Mouse (Mus musculus): ENCODE data around the gene Fuz. TPM values are rescaled to one million over a fixed set of nuclear protein-coding genes. Genes with fewer than 3 reads are reported as not detected.

The Fuz gene
- polyA plus RNA-seq, 1 experiment = 52.8 TPM

GRCm38 (mm10) chr7:44908706-44909476, 13.0 kb downstream of the Fuz start:
- Histone ChIP-seq H3K4me1 (ENCODE audit: control insufficient read depth, insufficient read depth, insufficient read length) (no peaks in the 10 kb centered on the region), H3K27me3 (ENCODE audit: control insufficient read depth, insufficient read depth, low read length) (no peaks in the 10 kb centered on the region), H3K36me3 (ENCODE audit: control insufficient read depth, insufficient read depth, low read length) (peaks cover 32% of the 10 kb centered on the region), H3K4me3 (ENCODE audit: extremely low read depth, insufficient read depth, insufficient read length) (no peak overlapping the region), H3K27ac (ENCODE audit: insufficient read depth, low read length) (no peak overlapping the region)
- WGBS = 76% methylated on average over 15 of the region's 15 CpGs
- TF ChIP-seq POLR2A (IDR thresholded peaks at IDR 0.05; ENCODE audit: low read depth, low read length) (no peak), CTCF (IDR thresholded peaks at IDR 0.05; ENCODE audit: extremely low read depth, insufficient read depth, insufficient read length, insufficient replicate concordance) (no peak)
- no peak for DNase-seq (ENCODE audit: low read depth in 1 of 2, low spot score in 2 of 2)

DNA sequence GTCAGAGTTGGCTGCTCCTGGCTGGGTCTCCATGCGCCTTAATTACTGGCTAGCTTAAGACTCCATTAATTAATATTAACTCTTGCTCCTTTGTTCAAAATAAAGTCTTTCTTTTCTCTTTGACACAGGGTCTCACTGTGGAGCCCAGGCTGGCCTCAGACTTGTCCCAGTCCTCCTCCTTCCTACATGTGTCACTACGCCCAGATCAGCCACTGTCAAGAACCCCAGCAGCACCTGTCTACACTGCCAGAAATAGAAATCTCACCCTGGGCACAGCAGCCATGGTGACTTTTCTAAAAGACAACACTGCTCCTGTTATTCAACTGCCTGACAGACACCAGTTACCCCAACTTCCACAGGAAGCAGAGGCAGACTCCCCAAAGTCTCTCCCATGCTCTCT, 18.5 kb downstream of the Fuz start:
- Histone ChIP-seq H3K36me3 (ENCODE audit: control insufficient read depth, insufficient read depth, low read length) (peaks cover 15% of the 10 kb centered on the region), H3K4me1 (ENCODE audit: control insufficient read depth, insufficient read depth, insufficient read length) (no peaks in the 10 kb centered on the region), H3K4me3 (ENCODE audit: extremely low read depth, insufficient read depth, insufficient read length) (no peak overlapping the region), H3K27me3 (ENCODE audit: control insufficient read depth, insufficient read depth, low read length) (no peaks in the 10 kb centered on the region), H3K27ac (ENCODE audit: insufficient read depth, low read length) (no peak overlapping the region)
- WGBS = 98% methylated on average over 2 of the region's 2 CpGs
- TF ChIP-seq POLR2A (IDR thresholded peaks at IDR 0.05; ENCODE audit: low read depth, low read length) (no peak), CTCF (IDR thresholded peaks at IDR 0.05; ENCODE audit: extremely low read depth, insufficient read depth, insufficient read length, insufficient replicate concordance) (no peak)
- no peak for DNase-seq (ENCODE audit: low read depth in 1 of 2, low spot score in 2 of 2)

DNA sequence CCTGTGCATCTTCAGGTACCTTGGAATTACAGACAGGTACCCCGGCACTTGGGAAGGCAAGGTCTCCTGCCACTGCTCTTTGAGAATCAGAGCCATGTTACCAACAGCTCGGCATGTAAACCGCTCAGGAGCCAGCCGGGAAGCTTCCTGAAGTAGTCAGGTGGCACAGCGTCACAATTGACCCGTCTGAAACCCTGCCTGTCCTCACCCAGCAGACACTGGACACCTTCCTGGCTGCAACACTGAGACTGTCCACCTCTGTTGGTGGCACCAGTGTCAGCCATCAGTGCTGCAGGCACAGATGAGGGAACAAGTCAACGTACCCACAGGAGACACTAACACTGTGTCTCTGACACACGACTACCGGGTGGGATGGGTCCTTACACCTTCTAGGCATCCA, 19.4 kb downstream of the Fuz start:
- WGBS = 94% methylated on average over 9 of the region's 9 CpGs
- H3K27me3 ChIP-seq (ENCODE audit: control insufficient read depth, insufficient read depth, low read length) = no peaks in the 10 kb centered on the region
- no peak for TF ChIP-seq POLR2A (IDR thresholded peaks at IDR 0.05; ENCODE audit: low read depth, low read length)
- no peak for TF ChIP-seq CTCF (IDR thresholded peaks at IDR 0.05; ENCODE audit: extremely low read depth, insufficient read depth, insufficient read length, insufficient replicate concordance)
- DNase-seq (ENCODE audit: low read depth in 1 of 2, low spot score in 2 of 2) = no peak
- H3K27ac ChIP-seq (ENCODE audit: insufficient read depth, low read length) = no peak overlapping the region
- peaks cover 14% of the 10 kb centered on the region for H3K36me3 ChIP-seq (ENCODE audit: control insufficient read depth, insufficient read depth, low read length)
- no peaks in the 10 kb centered on the region for H3K4me1 ChIP-seq (ENCODE audit: control insufficient read depth, insufficient read depth, insufficient read length)
- no peak overlapping the region for H3K4me3 ChIP-seq (ENCODE audit: extremely low read depth, insufficient read depth, insufficient read length)

DNA sequence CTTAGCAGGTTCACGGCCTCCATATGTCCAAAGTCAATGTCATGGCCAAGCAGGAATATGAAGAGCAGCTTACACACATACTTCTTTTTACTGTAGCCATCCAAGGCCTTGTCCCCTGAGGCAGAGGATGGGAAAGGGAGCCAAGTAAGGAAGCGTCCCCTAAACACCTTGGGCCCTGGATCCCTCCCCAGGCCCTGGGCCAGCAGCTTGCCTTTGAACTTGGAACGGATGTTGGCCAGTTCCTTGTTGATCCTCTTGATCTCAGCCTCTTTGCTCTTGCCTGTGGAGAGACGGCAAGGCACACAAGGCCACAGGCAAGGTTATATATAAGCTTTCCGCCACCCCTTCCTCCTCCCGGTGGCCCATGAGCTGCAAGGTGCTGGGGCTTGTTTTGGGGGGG, 20.3 kb downstream of the Fuz start:
- DNase-seq (ENCODE audit: low read depth in 1 of 2, low spot score in 2 of 2) = no peak
- no peak overlapping the region for H3K4me3 ChIP-seq (ENCODE audit: extremely low read depth, insufficient read depth, insufficient read length)
- H3K36me3 ChIP-seq (ENCODE audit: control insufficient read depth, insufficient read depth, low read length) = peaks cover 10% of the 10 kb centered on the region
- no peak overlapping the region for H3K27ac ChIP-seq (ENCODE audit: insufficient read depth, low read length)
- no peak for TF ChIP-seq CTCF (IDR thresholded peaks at IDR 0.05; ENCODE audit: extremely low read depth, insufficient read depth, insufficient read length, insufficient replicate concordance)
- no peak for TF ChIP-seq POLR2A (IDR thresholded peaks at IDR 0.05; ENCODE audit: low read depth, low read length)
- WGBS = 89% methylated on average over 6 of the region's 6 CpGs
- no peaks in the 10 kb centered on the region for H3K4me1 ChIP-seq (ENCODE audit: control insufficient read depth, insufficient read depth, insufficient read length)
- no peaks in the 10 kb centered on the region for H3K27me3 ChIP-seq (ENCODE audit: control insufficient read depth, insufficient read depth, low read length)

- H3K27me3 ChIP-seq (ENCODE audit: control insufficient read depth, insufficient read depth, low read length) = no peaks in the 10 kb centered on the region
- H3K36me3 ChIP-seq (ENCODE audit: control insufficient read depth, insufficient read depth, low read length) = peaks cover 10% of the 10 kb centered on the region
- no peaks in the 10 kb centered on the region for H3K4me1 ChIP-seq (ENCODE audit: control insufficient read depth, insufficient read depth, insufficient read length)
- H3K27ac ChIP-seq (ENCODE audit: insufficient read depth, low read length) = no peak overlapping the region
- TF ChIP-seq POLR2A (IDR thresholded peaks at IDR 0.05; ENCODE audit: low read depth, low read length) (no peak), CTCF (IDR thresholded peaks at IDR 0.05; ENCODE audit: extremely low read depth, insufficient read depth, insufficient read length, insufficient replicate concordance) (no peak)
- 95% methylated on average over 4 of the region's 4 CpGs for WGBS
- DNase-seq (ENCODE audit: low read depth in 1 of 2, low spot score in 2 of 2) = no peak
- no peak overlapping the region for H3K4me3 ChIP-seq (ENCODE audit: extremely low read depth, insufficient read depth, insufficient read length)
Measured at GRCm38 (mm10) chr7:44916881-44917280, 21.0 kb downstream of the Fuz start.

DNA sequence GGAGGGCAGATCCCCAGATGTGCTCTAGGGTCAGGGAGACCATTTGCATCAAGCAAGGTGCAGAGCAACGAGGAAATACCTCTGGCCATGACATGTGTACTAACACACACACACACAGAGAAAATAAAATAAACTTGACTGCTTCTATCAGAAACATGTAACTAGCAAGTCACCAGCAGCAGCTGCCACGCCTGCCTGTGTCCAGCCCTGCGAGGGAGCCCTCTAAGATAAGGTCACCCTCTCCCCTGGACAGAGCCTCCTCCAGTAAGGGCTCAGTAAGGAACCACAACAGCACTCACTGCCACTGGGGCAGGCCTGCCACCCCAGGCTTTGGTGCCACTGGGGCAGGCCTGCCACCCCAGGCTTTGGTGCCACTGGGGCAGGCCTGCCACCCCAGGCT, 22.3 kb downstream of the Fuz start:
- H3K36me3 ChIP-seq (ENCODE audit: control insufficient read depth, insufficient read depth, low read length) = peaks cover 19% of the 10 kb centered on the region
- 84% methylated on average over 3 of the region's 3 CpGs for WGBS

GRCm38 (mm10) chr7:44919127-44919526, 23.2 kb downstream of the Fuz start:
- Histone ChIP-seq H3K36me3 (ENCODE audit: control insufficient read depth, insufficient read depth, low read length) (peaks cover 17% of the 10 kb centered on the region), H3K4me1 (ENCODE audit: control insufficient read depth, insufficient read depth, insufficient read length) (no peaks in the 10 kb centered on the region), H3K27me3 (ENCODE audit: control insufficient read depth, insufficient read depth, low read length) (no peaks in the 10 kb centered on the region), H3K4me3 (ENCODE audit: extremely low read depth, insufficient read depth, insufficient read length) (no peak overlapping the region), H3K27ac (ENCODE audit: insufficient read depth, low read length) (no peak overlapping the region)
- no peak for DNase-seq (ENCODE audit: low read depth in 1 of 2, low spot score in 2 of 2)
- no peak for TF ChIP-seq POLR2A (IDR thresholded peaks at IDR 0.05; ENCODE audit: low read depth, low read length)
- WGBS = 95% methylated on average over 5 of the region's 5 CpGs

More for the DNA sequence above, 22.3 kb downstream of the Fuz start:
- no peak for TF ChIP-seq POLR2A (IDR thresholded peaks at IDR 0.05; ENCODE audit: low read depth, low read length)
- no peak for TF ChIP-seq CTCF (IDR thresholded peaks at IDR 0.05; ENCODE audit: extremely low read depth, insufficient read depth, insufficient read length, insufficient replicate concordance)
- Histone ChIP-seq H3K27me3 (ENCODE audit: control insufficient read depth, insufficient read depth, low read length) (no peaks in the 10 kb centered on the region), H3K27ac (ENCODE audit: insufficient read depth, low read length) (no peak overlapping the region), H3K4me1 (ENCODE audit: control insufficient read depth, insufficient read depth, insufficient read length) (no peaks in the 10 kb centered on the region), H3K4me3 (ENCODE audit: extremely low read depth, insufficient read depth, insufficient read length) (no peak overlapping the region)
- DNase-seq (ENCODE audit: low read depth in 1 of 2, low spot score in 2 of 2) = no peak
